Mouse (Mus musculus): ENCODE measurements at regions not wholly inside any gene's neighbourhood (a gene's known extent, or its start where the extent isn't known, plus 50 kb on each side); places are given as distances from the start of the nearest gene placed in this dataset. TPM values are rescaled to one million over a fixed set of nuclear protein-coding genes. Genes with fewer than 3 reads are reported as not detected.

DNA sequence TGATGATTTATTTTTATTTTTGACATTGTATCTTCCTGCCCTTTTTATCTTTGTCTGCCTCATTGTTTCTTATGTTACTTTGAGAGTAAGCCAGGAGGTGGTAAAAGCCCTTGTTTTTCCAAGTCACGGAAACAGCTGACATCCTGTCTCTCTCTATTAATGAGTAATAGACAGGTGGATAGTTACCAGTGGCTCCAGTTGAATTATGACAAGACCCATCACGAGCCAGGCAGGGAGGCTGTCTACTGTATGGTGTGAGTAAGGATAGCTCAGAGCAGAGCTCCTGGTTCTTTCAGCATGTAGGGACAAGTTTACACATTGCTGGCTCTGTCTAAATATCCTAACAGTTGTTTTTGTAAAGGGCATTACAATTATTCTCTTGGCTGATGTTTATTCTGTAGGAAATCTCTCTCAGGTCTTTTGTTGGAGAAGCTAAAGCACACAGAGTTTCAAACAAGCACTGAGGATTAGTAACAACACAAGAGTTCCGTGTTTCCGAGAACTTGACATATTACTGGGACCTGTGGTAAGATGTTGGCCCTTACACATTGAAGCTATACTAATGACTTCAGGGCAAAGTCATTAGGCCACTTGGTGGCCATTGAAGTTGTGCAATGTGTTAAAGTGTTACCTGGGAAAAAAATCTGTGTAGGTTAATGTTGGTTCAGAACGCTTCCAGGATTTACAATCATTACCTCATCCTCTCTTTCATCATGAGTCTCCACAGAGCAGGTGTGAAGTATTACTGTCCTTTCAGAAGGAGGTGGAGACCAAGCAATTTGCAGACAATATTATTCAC is 111.5 kb downstream of the Ndfip2 start:
- Histone ChIP-seq H3K4me2 (ENCODE audit: low read length) (no peak overlapping the region), H3K9me3 (ENCODE audit: control insufficient read depth, low read length) (no peaks in the 10 kb centered on the region), H3K27me3 (replicated peaks; ENCODE audit: control insufficient read depth, insufficient read depth, low read length) (no peaks in the 10 kb centered on the region), H3K27ac (ENCODE audit: low read depth, low read length) (no peak overlapping the region), H3K4me1 (ENCODE audit: control insufficient read depth, insufficient read depth, low read depth, low read length) (no peaks in the 10 kb centered on the region), H3K36me3 (ENCODE audit: control insufficient read depth, insufficient read depth, low read length) (no peaks in the 10 kb centered on the region), H3K9ac (ENCODE audit: low read depth, low read length) (no peak overlapping the region), H3K4me3 (ENCODE audit: low read length) (no peak overlapping the region)
- 83% methylated on average over 5 of the region's 5 CpGs for WGBS
- no peak for ATAC-seq

DNA sequence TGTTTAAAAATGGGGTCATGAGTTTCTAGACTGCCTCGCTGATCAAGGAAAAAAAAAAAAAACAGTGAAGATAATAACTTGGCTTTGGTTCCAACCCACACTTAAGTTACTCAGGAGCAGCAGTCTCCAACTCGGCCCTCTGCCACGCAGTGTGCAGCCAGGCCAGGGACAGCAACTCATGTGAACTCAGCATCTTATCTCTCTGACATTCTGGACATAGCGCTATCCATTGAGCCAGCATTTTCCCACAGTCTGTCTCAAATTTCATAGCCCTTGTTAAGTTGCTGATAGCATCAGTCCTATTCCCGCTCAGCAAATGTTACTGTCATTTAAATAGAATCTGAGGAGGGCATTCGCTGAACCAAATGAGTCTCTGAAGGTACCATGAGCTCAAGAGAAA is 102.2 kb downstream of the Ndfip2 start:
- no peaks in the 10 kb centered on the region for H3K36me3 ChIP-seq (ENCODE audit: control insufficient read depth, insufficient read depth, low read length)
- H3K9me3 ChIP-seq (ENCODE audit: control insufficient read depth, low read length), result no peaks in the 10 kb centered on the region
- no peak for ATAC-seq
- H3K27ac ChIP-seq (ENCODE audit: low read depth, low read length), result no peak overlapping the region
- 79% methylated on average over 6 of the region's 6 CpGs for WGBS
- H3K4me2 ChIP-seq (ENCODE audit: low read length), result no peak overlapping the region
- H3K27me3 ChIP-seq (replicated peaks; ENCODE audit: control insufficient read depth, insufficient read depth, low read length), result no peaks in the 10 kb centered on the region
- no peaks in the 10 kb centered on the region for H3K4me1 ChIP-seq (ENCODE audit: control insufficient read depth, insufficient read depth, low read depth, low read length)
- no peak overlapping the region for H3K9ac ChIP-seq (ENCODE audit: low read depth, low read length)
- no peak overlapping the region for H3K4me3 ChIP-seq (ENCODE audit: low read length)

DNA sequence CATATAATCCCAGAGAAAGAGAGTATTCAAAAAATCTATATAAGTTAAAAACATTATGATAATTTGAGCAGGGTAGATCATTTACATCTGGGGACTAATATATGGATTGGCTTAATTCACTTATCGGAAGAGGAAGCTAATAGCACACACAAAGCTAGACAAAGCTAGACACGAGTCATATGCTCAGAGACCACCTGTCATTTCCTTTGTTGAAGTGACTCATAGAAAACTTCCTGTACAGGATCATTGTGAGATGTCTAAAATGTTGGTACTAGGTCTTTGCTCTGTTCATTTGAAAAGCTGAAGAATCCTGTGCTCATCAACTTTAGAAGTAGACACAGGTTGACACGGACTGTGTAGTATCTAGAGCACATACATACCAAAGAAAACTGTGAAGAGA is 101.5 kb downstream of the Ndfip2 start:
- 85% methylated on average over 3 of the region's 3 CpGs for WGBS
- Histone ChIP-seq H3K9me3 (ENCODE audit: control insufficient read depth, low read length) (no peaks in the 10 kb centered on the region), H3K27ac (ENCODE audit: low read depth, low read length) (no peak overlapping the region), H3K36me3 (ENCODE audit: control insufficient read depth, insufficient read depth, low read length) (no peaks in the 10 kb centered on the region), H3K4me1 (ENCODE audit: control insufficient read depth, insufficient read depth, low read depth, low read length) (no peaks in the 10 kb centered on the region), H3K27me3 (replicated peaks; ENCODE audit: control insufficient read depth, insufficient read depth, low read length) (no peaks in the 10 kb centered on the region), H3K4me2 (ENCODE audit: low read length) (no peak overlapping the region), H3K9ac (ENCODE audit: low read depth, low read length) (no peak overlapping the region), H3K4me3 (ENCODE audit: low read length) (no peak overlapping the region)
- no peak for ATAC-seq

Small RNAs in the stretch of these regions (microRNA-seq; reads per million reads assigned to microRNA genes)
- gene Gm22406, result not detected
- not detected for gene Mir6390
